Mouse (Mus musculus): Measurements from ENCODE around the gene Ephb1.

Ephb1 gene

DNA sequence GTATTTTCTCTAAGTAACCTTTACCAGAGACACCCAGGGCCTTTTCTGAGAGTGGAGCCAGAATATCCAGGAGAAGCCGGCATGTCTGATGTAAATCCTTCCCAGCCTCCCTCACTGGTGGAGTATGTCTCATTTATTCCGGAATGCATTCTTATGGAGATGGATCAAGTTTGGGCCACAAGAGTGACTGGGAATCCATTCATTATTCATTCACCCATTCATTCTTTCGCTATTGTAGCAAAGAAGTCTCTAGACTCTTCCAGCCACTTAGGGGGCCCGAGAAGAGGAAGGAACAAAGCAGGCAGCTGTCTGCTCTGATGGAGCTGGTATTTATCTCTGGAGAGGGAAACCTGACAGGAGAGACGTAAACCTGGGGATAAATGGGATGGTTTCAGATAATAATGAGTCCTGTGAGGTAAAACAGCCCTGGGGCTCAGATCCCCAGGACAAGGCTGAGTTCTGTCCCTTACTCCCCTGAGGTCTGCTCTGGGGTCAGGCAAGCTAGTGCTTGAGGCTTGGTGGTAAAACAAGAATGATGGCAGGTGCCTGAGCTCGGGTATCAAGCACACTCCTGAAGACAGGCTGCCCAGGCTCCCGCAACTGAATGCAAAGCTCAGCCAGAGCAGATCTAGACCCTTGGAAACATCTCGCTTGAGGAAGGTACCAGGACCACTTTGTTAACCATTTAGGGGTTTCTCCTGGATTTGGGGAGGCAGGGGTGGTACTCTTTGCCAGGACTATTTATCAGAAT is 309.2 kb downstream of the Ephb1 start:
- DNase-seq (ENCODE audit: low spot score), result peak; percentile 45

DNA sequence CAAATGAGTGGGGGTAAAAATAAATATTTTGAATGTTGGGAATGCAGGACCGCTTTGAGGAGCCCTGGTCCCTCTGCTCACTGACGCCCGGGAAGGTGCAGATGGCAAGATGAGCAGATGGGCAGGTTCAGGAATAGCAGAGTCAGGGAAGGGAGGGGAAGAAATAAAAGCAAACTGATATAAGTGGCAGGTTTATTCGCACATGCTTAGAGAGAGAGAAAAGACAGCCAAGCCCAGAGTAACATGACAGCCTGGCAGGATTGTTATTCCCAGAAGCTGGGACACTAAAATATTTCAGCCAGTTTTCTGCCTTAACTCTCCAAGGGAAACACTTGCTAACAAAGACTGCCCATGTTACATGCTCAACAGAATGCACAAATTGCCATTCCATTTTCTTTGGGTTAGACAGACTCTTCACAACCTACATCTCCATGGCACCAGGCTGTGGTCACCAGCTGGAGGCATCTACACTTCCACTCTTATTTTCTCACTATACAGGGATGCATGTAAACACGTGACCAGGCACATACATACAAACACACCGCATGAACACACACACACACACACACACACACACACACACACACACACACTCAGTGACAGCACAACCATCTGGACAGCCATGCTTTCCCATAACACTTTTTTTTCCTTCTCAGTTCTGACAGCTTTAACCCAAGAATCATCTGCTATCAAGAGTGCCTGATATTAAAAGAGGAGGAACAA is 315.3 kb downstream of the Ephb1 start:
- DNase-seq (ENCODE audit: low spot score), result no peak

DNA sequence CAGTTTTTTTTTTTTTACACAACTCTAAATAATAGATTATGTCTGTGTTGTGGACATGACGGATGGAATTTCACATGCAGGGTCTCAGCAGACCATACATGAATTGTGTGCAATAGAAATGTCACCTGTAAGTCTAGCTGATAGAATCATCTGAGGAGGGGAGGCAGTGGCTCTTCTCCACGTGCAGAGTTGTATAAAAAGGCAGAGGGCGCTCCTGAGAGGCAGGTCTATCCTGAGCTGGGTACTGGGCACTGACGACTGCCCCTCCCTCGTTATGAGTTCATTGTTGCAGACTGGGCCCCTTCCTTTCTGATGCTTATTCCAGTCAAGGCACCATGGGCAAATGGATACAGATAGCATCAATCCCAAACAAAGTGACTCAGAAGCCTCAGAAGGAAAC is 318.4 kb downstream of the Ephb1 start:
- DNase-seq (ENCODE audit: low spot score), result no peak

DNA sequence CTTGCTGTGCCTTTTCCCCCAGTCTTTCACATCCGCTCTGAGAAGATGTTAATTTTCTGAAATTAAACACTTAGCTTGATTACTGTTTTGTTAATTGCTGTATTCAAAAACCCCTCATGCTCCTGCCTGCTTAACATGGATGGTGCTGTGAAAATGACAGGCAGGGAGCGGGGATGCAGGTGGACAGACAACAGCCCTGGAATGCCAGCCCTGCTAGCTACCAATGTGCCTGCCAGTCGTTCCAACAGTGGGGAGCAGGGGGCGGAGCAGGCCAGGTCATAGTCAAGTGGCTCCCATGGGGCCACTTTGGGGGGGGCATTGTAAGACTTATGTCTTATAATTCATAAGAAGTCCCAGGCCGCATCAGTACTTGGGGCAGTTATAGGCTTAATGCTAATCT is 321.3 kb downstream of the Ephb1 start:
- DNase-seq (ENCODE audit: low spot score), result no peak

DNA sequence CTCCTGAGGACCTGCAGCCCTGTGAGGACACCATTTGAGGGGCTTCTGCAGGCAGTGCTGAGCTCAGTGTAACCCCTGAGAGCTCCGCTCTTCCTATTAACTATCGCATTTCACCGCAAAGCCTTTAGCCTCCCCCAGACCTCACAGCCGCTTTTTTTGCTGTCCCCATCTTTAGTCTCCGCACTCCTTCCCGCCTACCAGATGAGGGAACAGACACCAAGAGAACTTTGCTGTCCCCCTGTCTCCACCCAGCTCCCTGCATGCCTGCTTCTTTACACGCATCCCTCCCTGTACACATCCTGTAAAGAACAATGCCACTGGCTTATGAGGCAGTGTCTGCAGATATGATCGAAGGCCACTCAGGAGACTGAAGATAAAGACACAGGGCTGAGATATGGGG is 322.1 kb downstream of the Ephb1 start:
- DNase-seq (ENCODE audit: low spot score), result no peak

DNA sequence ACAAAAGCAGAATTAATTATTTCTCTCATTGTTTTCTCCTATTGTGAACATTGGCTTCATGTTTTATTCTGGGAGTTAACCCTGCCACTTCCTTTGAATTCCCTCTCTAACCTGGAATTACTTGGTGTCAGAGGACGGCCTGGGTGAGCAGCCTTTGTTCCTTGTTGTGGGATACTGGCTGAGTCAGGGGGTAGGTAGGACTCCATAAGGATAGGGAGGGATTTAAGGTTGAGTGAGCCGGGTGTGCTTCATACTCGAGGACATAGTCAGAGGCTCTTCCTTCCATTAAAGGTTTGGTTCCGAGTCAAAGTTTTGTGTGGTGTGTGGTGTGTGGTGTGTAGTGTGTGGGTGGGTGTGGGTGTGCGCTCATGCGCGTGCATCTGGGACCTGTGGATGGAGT is 324.8 kb downstream of the Ephb1 start:
- DNase-seq (ENCODE audit: low spot score), result no peak

DNA sequence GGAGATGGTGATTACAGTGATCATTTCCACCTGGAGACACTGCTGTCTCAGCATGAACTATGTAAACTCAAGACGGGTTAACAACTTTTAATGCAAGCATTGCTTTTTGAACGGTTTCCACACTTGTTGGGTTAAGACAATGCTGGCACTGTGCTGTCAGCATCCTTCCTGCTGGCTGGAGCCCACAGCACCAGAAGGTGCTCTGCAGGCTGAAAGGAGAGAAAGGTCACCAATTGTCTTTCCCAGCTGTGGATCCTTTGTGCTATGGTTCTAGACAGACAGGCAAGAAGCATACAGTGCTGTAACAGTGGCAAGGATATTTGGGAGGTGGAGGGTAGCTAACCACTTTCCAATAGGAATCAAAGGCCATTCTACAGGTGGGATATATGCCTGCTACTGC is 328.4 kb downstream of the Ephb1 start:
- no peak for DNase-seq (ENCODE audit: low spot score)

DNA sequence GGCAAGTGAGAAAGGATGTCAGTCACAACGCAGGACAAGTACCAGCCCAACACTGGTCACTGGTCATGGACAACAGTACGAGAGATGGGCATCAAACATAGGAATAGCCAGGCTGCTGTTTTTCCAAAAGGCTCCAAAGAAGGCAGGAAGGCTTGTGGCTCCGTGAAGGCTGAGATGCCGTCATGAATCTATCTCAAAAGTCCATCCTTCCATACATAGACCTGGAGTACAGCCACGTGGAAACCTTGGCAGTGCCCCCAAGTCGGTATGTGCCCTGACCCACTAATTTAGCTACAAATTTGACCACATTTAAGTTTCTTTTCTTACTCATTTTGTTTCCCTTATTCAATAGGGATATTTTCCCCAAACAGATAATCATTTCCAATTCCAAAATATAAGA is 329.4 kb downstream of the Ephb1 start:
- DNase-seq (ENCODE audit: low spot score), result no peak

DNA sequence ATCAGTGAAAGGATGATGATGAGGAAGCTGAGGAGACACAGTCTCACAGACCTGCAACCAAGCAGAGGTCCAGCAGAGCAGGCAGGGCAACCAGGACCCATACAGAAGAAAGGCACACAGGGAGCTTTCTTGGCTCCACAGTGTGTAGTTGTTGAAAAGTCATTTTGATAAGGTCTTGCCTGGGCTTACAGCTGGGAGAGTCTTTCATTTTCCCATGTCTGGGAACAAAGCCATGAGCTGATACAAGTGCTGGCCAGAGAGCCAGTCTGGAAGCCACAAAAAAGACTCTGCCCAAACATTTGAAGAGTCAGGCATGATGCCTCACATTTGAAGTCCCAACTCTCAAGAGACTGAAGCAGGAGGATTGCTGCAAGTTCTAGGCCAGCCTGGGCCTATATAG is 339.0 kb downstream of the Ephb1 start:
- no peak for DNase-seq (ENCODE audit: low spot score)

DNA sequence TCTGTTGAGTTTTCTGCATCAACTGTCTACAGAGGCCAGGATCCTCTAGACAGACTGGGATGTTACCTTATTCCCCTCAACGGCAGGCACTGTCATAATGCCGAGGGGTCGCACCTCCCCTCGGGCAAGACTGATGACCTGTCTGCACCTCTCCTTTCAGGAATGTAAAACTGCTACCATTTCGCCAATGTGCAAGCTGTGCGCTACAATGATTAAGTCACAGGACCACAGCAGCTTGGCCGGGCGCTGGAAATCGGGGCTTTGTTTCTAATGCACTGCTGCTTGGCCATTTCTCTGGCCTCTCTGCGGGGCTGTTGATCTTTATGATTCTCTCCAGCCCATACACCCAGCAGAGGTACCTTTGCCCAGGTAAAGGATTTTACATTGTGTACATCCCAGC is 346.8 kb downstream of the Ephb1 start:
- DNase-seq (ENCODE audit: low spot score), result no peak

DNA sequence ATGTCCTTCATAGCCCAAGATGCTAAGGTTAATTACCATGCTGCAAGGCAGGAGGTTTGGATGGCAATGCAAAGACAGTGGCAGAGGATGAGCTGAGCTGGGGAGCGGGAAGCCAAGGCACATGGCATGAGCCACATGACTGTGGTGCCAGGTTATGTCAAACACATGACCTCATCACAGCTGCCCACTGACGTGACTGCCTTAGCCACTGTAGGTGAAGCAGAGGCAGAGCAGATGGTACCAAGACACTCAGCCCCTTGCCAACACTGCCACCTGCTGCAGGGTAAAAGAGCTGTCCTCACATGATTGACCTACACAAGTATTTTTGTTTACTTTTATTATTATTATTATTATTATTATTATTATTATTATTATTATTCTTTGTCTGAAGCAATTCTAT is 348.0 kb downstream of the Ephb1 start:
- DNase-seq (ENCODE audit: low spot score), result peak; percentile 30

DNA sequence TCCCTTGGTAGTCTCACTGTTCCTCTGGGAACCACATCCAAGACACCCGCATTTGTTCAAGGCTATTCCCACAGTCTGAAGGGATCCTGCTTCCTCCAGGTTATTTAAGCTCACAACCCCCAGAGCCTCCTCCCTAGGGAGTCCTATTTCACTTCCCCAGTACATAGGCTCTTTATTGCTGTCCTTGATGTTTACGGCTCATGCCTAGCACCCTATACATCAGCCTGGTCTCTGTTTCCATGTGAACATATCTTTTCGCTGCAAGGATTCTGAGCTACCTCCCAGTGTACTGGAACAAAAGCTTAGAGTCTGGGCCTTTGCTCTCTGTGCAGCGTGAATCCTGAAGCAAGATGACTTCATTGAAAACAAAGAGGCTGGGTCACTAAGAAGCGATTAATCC is 351.6 kb downstream of the Ephb1 start:
- DNase-seq (ENCODE audit: low spot score), result peak; percentile 10

DNA sequence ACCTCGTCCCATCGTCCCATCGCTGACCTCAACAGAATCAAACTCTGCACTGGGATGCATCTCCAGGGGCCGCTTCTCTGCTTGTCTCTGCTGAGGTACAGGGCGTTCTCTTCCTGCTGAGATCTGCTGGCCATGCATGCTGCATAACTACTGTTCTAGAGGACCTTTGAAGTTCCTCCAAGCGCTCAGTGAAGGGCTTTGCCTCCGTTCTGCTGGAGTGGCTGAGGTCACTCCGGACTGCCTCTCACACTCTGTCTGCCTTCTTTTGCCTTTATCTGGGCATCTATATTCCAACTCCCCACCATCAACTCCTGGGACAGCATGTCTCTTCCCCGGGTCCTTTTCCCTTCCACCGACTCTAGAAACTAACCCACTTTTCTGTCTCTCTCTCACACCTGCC is 352.3 kb downstream of the Ephb1 start:
- no peak for DNase-seq (ENCODE audit: low spot score)

DNA sequence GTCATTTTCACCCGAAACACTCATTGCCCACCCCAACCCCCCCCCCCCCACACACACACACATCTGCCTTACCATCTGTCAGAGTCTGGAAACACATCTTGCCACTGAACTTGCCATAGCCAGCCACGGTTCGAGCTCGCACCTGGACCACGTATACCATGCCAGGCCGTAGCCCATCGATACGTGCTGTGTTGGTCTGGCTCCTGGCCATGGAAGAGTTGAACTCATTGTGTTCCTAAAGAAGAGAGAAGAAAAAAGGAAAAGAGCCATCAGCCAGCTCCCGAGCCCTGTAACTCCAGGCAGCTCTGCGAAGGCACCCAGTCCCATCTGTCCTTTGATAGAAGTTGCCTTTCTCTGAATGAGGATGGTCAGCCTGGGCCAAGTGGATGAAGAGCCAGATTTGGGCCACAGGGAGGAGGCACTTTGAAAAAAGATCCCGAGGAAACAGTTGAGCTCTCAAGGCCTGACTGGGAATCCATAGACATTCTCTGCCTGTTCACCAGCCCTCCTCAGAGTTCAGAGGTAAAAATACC is 352.8 kb downstream of the Ephb1 start:
- DNase-seq (ENCODE audit: low spot score), result no peak

DNA sequence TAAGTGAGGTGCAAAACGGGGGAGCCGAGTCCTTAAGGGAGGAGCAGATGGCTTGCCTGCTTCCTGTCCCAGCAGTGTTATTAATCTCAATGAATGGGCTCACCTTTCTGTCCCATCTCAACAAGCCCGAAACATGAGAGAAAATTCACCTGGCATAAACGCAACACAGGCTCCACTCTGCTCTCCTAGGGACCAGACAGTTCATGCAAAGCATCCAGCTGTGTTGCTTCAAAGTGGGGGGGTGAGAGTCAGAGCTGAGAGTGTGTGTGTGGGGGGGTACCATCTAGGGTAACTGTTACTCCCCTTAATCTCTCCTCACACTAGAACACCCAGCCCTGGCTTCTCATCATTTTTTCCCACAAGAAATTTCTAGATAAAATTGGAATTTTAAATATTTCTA is 354.8 kb downstream of the Ephb1 start:
- no peak for DNase-seq (ENCODE audit: low spot score)

DNA sequence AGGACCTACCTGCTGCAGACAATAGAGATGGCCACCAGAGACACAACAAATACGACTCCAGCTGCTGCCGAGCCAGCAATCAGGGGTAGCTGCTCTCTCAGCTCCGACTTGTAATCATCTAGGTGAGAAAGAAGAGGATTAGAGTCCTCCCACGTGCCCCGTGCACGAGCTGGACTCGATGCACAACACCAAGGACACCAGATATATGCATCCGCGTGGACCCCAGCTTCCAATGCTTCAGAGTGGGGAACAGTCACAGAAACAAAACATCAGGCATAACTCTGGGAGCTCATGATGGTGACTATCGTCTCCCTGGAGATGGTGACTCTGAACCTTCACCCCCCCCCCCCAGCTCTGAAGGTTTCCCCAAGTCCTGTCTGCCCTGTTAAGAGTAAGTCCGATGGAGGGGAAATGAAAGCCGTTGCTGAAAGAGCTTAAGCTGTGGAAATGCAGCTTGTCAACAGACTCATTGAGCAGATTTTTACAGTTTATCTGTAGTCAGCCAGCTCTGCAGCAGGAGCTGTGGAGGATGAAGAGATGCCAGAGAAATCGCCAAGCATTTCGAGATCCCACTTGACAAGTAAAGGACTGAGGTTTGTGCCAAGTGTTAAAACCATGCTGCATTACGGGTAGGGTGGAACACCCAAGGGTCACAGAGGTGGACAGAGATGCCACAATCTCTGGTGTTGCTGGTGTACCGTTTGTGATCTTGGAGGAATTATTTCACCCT is 357.6 kb downstream of the Ephb1 start:
- DNase-seq (ENCODE audit: low spot score), result no peak

DNA sequence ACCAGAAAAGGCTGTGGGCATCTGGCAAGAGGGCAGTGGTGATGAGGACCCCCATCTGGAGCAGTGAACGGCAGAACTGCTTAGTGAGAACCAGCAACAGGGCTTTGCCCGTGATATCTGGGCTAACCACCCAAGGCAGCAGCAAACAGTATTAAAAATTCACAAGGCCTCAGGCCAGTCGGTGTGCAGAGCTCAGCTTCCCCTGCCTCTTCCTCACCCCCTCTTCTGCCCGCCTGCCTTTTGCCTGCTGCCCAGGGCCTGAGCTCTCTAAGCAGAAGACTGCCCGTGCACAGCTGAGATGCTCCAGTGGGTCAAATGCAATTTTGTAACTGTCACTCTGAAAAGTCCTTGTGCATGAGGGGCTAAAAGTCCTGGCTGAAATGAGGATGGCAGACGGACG is 358.3 kb downstream of the Ephb1 start:
- DNase-seq (ENCODE audit: low spot score), result no peak

DNA sequence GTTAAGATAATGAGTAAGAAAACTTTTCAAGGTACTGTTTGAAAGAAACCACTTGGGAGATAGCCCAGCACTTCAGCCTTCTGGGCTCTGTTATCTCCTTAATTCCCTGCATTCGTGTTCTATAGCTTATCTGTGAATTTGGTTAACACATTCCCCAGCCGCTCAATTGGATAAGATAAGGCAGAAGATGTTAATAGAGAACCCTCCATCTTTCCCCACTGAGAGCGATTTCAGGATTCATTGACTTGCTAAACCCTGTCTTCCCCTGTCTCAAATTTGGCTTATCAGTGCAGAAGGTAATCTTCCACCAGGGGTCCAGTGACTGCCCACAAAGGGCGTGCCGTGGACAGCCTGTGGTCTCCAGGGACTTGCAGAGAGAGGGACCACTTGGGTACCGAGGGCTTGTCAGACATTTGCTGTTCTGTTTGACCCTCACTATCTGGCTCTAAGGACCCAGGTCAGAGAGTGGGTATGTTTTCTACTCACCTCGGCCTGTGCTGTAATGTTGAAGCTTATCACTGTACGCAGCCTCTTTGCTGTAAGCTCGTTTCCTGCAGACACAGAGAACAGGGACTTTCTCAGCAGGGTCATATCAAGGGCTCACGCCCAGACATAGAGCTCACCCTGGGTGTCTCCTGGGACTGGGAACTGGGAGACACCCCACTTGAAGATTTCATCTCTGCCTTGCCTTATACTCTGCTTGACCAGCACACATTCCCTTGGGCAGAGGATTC is 358.9 kb downstream of the Ephb1 start:
- DNase-seq (ENCODE audit: low spot score), result no peak

DNA sequence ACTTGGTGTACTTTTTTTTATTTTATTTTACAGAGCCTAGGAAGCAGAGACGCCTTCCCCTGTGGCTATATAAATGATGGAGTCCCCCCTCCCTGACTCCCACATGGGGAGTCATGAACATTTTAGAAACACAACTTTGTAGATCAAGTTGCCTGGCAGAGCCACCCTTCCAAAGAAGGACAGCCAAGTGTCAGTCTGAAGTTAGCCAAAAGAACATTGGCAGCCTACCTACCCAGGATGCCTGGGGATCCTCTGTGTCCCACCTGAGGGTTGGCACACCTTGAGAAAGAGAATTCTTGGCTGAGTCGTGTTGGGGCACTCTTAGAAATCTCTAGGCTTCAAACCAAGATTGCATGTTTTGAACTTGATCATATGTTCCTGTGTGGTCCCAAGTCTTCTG is 360.4 kb downstream of the Ephb1 start:
- no peak for DNase-seq (ENCODE audit: low spot score)

DNA sequence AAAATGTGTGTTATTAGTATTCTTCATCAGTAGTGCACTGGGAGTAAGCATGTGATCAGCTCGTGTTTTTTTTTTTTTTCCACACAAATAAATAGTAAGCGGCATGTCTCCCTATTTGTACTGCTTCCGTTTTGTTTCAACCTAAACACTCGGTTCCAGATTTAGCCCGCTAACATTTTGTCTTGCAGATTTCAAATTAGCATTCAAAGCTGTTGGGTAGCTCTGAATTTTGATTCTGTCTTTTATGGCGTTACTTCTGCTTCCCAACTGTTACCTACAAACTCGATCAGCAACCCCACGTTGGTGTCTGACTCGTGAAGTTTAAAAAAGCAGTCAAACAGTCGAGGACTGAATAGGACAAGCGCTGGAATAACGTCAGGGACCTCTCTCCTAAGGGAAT is 363.7 kb downstream of the Ephb1 start:
- no peak for DNase-seq (ENCODE audit: low spot score)

DNA sequence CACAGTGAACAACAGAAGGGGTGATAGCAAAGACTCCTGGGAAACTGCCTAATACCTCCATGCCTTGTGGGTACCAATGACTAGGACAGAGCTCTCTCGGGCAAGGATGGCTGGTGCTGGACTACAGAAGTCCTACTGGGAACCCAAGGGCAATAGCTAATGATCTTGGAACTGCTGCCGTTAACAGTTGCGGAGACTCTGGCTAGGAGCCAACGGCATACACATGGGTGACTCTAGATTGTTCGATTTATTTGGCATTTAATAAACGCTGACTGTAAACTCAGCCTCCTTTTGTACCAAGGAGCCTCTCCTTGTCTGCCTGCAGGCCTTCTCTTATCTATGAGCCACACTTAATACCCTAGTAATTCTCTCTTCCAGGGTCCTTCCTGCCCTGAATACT is 364.5 kb downstream of the Ephb1 start:
- DNase-seq (ENCODE audit: low spot score), result no peak

DNA sequence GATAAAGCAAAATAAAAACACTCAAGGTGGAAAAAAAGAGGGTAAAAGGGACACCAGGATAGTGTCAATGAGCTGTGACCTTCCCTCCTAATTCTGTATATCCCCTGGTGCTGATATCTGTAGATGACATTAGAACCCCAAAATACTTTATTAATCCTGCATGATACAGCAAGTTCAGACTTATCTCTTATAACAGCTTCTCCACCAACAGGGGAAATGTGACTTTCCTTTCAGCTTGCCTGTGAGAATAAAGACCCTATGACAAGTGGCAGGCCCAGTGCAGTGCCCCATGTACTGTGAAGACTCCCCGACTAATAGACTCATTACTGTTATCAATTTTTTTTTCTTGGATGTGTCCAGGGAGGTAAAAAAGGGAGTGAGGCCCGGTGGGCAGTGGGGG is 367.6 kb downstream of the Ephb1 start:
- no peak for DNase-seq (ENCODE audit: low spot score)

Measured in embryo, embryonic 10.5 days (tissue).